Mouse (Mus musculus) testis, adult 2 months (tissue): ENCODE measurements at regions not wholly inside any gene's neighbourhood (a gene's known extent, or its start where the extent isn't known, plus 50 kb on each side); places are given as distances from the start of the nearest gene placed in this dataset.

Experiments
- CTCF ChIP-seq: fragments of 200-500 bp; IDR thresholded peaks from 2 replicates; pipeline ENCODE4 v1.5.1; 2012; ENCODE audit warnings: low read depth, mild to moderate bottlenecking, inconsistent platforms, low read length, moderate library complexity; ENCODE audit not compliant: control insufficient read depth, insufficient read depth, insufficient replicate concordance
- POLR2A ChIP-seq: fragments of 200-500 bp; IDR thresholded peaks from 2 replicates; pipeline ENCODE4 v1.6.1; 2012; ENCODE audit warnings: low read depth, mild to moderate bottlenecking, inconsistent platforms, low read length, moderate library complexity; ENCODE audit not compliant: control insufficient read depth

GRCm38 (mm10) chr3:9352251-9352650, 257.6 kb downstream of the Zfp704 start:
- TF ChIP-seq CTCF (no peak), POLR2A (no peak)
